Mouse (Mus musculus): ENCODE measurements at regions not wholly inside any gene's neighbourhood (a gene's known extent, or its start where the extent isn't known, plus 50 kb on each side); places are given as distances from the start of the nearest gene placed in this dataset.

- TF ChIP-seq POLR2A (IDR thresholded peaks at IDR 0.05; ENCODE audit: control insufficient read depth in 1 of 2, insufficient read depth in 1 of 2, low read depth in 1 of 2, low read length in 2 of 2, poor library complexity in 1 of 2) (no peak), E2F4 (IDR thresholded peaks at IDR 0.05; ENCODE audit: borderline replicate concordance, low read depth, low read length) (no peak), CTCF (IDR thresholded peaks at IDR 0.05 in 2 of 3, conservative IDR thresholded peaks at IDR 0.05 in 1 of 3; ENCODE audit: control insufficient read depth in 1 of 3, insufficient read depth in 1 of 3, low read depth in 2 of 3, low read length in 3 of 3, poor library complexity in 1 of 3, severe bottlenecking in 1 of 3) (no peak), SMC3 (IDR thresholded peaks at IDR 0.05; ENCODE audit: low read depth, low read length) (no peak), GATA1 (IDR thresholded peaks at IDR 0.05; ENCODE audit: low read depth, low read length) (no peak), POLR2AphosphoS5 (IDR thresholded peaks at IDR 0.05; ENCODE audit: borderline replicate concordance, low read depth, low read length) (no peak), MAX (IDR thresholded peaks at IDR 0.05; ENCODE audit: low read length) (no peak), SIN3A (IDR thresholded peaks at IDR 0.05; ENCODE audit: low read length) (no peak), POLR2AphosphoS2 (IDR thresholded peaks at IDR 0.05; ENCODE audit: low read length) (no peak), EP300 (IDR thresholded peaks at IDR 0.05; ENCODE audit: low read depth in 1 of 2, low read length in 2 of 2) (no peak), ZKSCAN1 (IDR thresholded peaks at IDR 0.05; ENCODE audit: low read depth, low read length) (no peak)
These were observed 235.3 kb upstream of the Smim15 start for GRCm38 (mm10) chr13:107808961-107809360.
